ENCODE assay signal across 8 mouse cellular contexts in the genomic region with DNA sequence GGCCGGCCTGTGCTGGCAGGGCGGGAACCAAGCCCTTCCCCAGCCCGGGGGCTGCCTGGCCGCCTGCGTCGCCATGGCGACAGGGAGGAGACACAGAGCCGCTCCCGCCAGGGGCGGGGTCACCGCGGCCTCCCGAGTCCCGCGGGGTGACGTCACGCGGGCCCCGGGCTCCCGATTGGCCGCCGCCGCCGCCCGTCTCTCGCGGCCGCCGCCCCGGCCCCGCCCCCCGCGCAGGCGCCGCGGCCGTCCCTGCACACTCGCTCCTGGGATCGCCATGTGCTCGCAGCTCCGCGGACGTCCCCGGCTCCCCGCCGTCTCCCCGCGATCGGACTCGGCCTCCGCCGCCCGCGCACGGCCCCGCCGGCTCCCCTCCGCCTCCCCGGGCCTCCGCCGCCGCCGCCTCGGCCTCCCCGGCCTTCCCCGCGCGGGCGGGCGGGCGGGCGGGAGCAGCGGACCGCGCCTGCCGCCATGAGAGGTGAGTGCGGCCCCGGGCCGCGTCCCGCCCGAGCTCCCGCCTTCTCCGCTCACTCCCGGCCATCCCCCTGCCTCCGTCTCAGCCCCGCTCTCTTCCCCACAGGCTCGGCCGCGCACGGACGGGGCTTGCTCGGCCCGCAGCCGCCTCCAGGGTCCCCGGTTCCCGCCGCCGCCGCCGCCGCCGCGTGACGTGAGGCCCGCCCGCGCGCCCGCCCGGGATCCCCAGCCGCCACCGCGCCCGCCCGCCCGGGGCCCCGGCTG. TPM values are rescaled to one million over a fixed set of nuclear protein-coding genes. Genes with fewer than 3 reads are reported as not detected.
DNase-seq lines count a peak whose midpoint lies in the region; ATAC-seq and TF ChIP-seq lines count a peak whose summit lies in the region.
"Not testable (repeated sequence)": the region's sequence is repeated elsewhere in the genome, so short reads cannot be mapped to it uniquely, and the experiment has no call there.

A gene (plus strand): TSS at position 644 of the 735 bp plus-strand sequence.

- TF ChIP-seq POLR2A in brain, embryonic 14.5 days (IDR thresholded peaks at IDR 0.05; ENCODE audit: borderline replicate concordance, extremely low read depth, insufficient read depth, insufficient read length, poor library complexity, severe bottlenecking): peak; percentile 92

- not testable (repeated sequence) for H3K4me1 ChIP-seq in heart, embryonic 11.5 days (ENCODE audit: control insufficient read depth, insufficient read depth, low read length); kidney, embryonic 16.5 days (ENCODE audit: insufficient read depth, low read length); liver, embryonic 11.5 days (replicated peaks; ENCODE audit: control insufficient read depth, insufficient read depth, low read length)

- peak within 1 kb of the TSS; percentile 79 for H3K9ac ChIP-seq in heart, embryonic 11.5 days (ENCODE audit: low read depth, low read length)
- H3K9ac ChIP-seq in kidney, embryonic 16.5 days (replicated peaks; ENCODE audit: low read length): peak within 1 kb of the TSS; percentile 72
- peak within 1 kb of the TSS; percentile 82 for H3K9ac ChIP-seq in liver, embryonic 11.5 days (ENCODE audit: low read depth, low read length)

- WGBS in heart, embryonic 11.5 days (ENCODE audit: insufficient replicate concordance): 63% methylated on average over 116 of the region's 118 CpGs
- WGBS in kidney, embryonic 16.5 days: 61% methylated on average over 116 of the region's 118 CpGs
- 64% methylated on average over 116 of the region's 118 CpGs for WGBS in liver, embryonic 11.5 days

- peak; percentile 99 for DNase-seq in CD4-positive helper T cell, adult 2 months (ENCODE audit: low read depth, low spot score)
- peak; percentile 100 for DNase-seq in brain, embryonic 14.5 days (ENCODE audit: low read depth)
- DNase-seq in liver, embryonic 11.5 days (ENCODE audit: low spot score): peak; percentile 99
- DNase-seq in naive thymus-derived CD4-positive, alpha-beta T cell, adult 2 months (ENCODE audit: low read depth): peak; percentile 100
- DNase-seq in splenic B cell, adult 2 months (ENCODE audit: low read depth, low spot score): peak; percentile 100

- H3K27ac ChIP-seq in heart, embryonic 11.5 days (ENCODE audit: low read depth, low read length): peak within 1 kb of the TSS; percentile 83
- H3K27ac ChIP-seq in kidney, embryonic 16.5 days (ENCODE audit: low read length): peak within 1 kb of the TSS; percentile 79
- H3K27ac ChIP-seq in liver, embryonic 11.5 days (ENCODE audit: low read depth, low read length): peak within 1 kb of the TSS; percentile 81

- not testable (repeated sequence) for H3K27me3 ChIP-seq in heart, embryonic 11.5 days (ENCODE audit: control insufficient read depth, insufficient read depth, low read length); kidney, embryonic 16.5 days (ENCODE audit: insufficient read depth, low read length); splenic B cell, adult 2 months (ENCODE audit: control insufficient read depth, insufficient read depth, low read length, poor library complexity, severe bottlenecking)
- H3K27me3 ChIP-seq in liver, embryonic 11.5 days (replicated peaks; ENCODE audit: control insufficient read depth, insufficient read depth, low read length): peaks cover 12% of the 10 kb centered on the region

- peaks cover 48% of the 10 kb centered on the region for H3K9me3 ChIP-seq in heart, embryonic 11.5 days (replicated peaks; ENCODE audit: control insufficient read depth, low read length)
- peaks cover 38% of the 10 kb centered on the region for H3K9me3 ChIP-seq in kidney, embryonic 16.5 days (ENCODE audit: low read length)
- H3K9me3 ChIP-seq in liver, embryonic 11.5 days (ENCODE audit: control insufficient read depth, low read length): peaks cover 40% of the 10 kb centered on the region

- H3K4me3 ChIP-seq in heart, embryonic 11.5 days (ENCODE audit: low read depth, low read length): peak within 1 kb of the TSS; percentile 59
- H3K4me3 ChIP-seq in kidney, embryonic 16.5 days (ENCODE audit: low read length): peak within 1 kb of the TSS; percentile 50
- peak within 1 kb of the TSS; percentile 63 for H3K4me3 ChIP-seq in liver, embryonic 11.5 days (ENCODE audit: low read depth, low read length)

- H3K36me3 ChIP-seq in heart, embryonic 11.5 days (ENCODE audit: control insufficient read depth, insufficient read depth, low read length): peaks cover 13% of the 10 kb centered on the region
- H3K36me3 ChIP-seq in kidney, embryonic 16.5 days (ENCODE audit: insufficient read depth, low read length): peaks cover 12% of the 10 kb centered on the region
- peaks cover 19% of the 10 kb centered on the region for H3K36me3 ChIP-seq in liver, embryonic 11.5 days (ENCODE audit: control insufficient read depth, insufficient read depth, low read length)
- H3K36me3 ChIP-seq in splenic B cell, adult 2 months (ENCODE audit: control insufficient read depth, insufficient read depth, low read length, poor library complexity, severe bottlenecking): peaks cover 10% of the 10 kb centered on the region

- peak; percentile 70 for ATAC-seq in erythroblast, adult 5-6 weeks (replicated peaks; ENCODE audit: low FRiP score, poor library complexity, severe bottlenecking)
- ATAC-seq in heart, embryonic 11.5 days (replicated peaks; ENCODE audit: insufficient number of reproducible peaks, low FRiP score, low TSS enrichment): peak; percentile 86
- ATAC-seq in kidney, embryonic 16.5 days (ENCODE audit: low FRiP score, low TSS enrichment): peak; percentile 89
- peak; percentile 81 for ATAC-seq in liver, embryonic 11.5 days (replicated peaks; ENCODE audit: low FRiP score)

- H3K4me2 ChIP-seq in heart, embryonic 11.5 days: peak within 1 kb of the TSS; percentile 43
- peak within 1 kb of the TSS; percentile 37 for H3K4me2 ChIP-seq in kidney, embryonic 16.5 days (replicated peaks; ENCODE audit: low read depth, low read length)
- peak within 1 kb of the TSS; percentile 62 for H3K4me2 ChIP-seq in liver, embryonic 11.5 days

- not testable (repeated sequence) for TF ChIP-seq CTCF in brain, embryonic 14.5 days (IDR thresholded peaks at IDR 0.05; ENCODE audit: borderline replicate concordance, extremely low read depth, insufficient read depth, insufficient read length)

RNA-seq across cellular contexts. Expression of the gene that starts here (rescaled TPM):
- 476 and 1,536 TPM in 2 replicates for polyA plus RNA-seq in brain, embryonic 14.5 days (2012; rRNA removed)
- total RNA-seq in erythroblast, adult 5-6 weeks (2015; ENCODE audit: low replicate concordance): 4.0 and 24.0 TPM in 2 replicates
- 59.6 and 87.8 TPM in 2 replicates for total RNA-seq in erythroblast, adult 5-6 weeks (2017; ENCODE audit: low replicate concordance)
- 95.5 and 157 TPM in 2 replicates for polyA plus RNA-seq in heart, embryonic 11.5 days (2014; fragmentation: Nextera tagmentation; extraction: Ambion mirVana)
- 162 and 299 TPM in 2 replicates for polyA plus RNA-seq in kidney, embryonic 16.5 days (2015; fragmentation: Nextera tagmentation; extraction: Ambion mirVana)
- 217 and 306 TPM in 2 replicates for polyA plus RNA-seq in liver, embryonic 11.5 days (2014; fragmentation: Nextera tagmentation; extraction: Ambion mirVana)

Comparison
In these comparisons a context has a peak if more than half of its experiments do, and no peak if none do; other contexts are left out.
1. Peak in every context shown above with its lines: DNase-seq, ATAC-seq, H3K4me3 ChIP-seq and H3K27ac ChIP-seq.